Mouse (Mus musculus) erythroblast, embryonic 14.5 days (primary cell): Measurements from ENCODE around the gene Dchs2. TPM values are rescaled to one million over a fixed set of nuclear protein-coding genes. Genes with fewer than 3 reads are reported as not detected.

ENCODE experiments used
- H3K27me3 ChIP-seq: 2 replicates; pipeline ENCODE4 v1.6.1; 2012; ENCODE audit warnings: inconsistent platforms; ENCODE audit not compliant: control insufficient read depth
- H3K36me3 ChIP-seq: 2 replicates; pipeline ENCODE4 v1.6.1; 2012; ENCODE audit warnings: mild to moderate bottlenecking, inconsistent platforms; ENCODE audit not compliant: control insufficient read depth
- H3K4me1 ChIP-seq: 2 replicates; pipeline ENCODE4 v1.6.1; 2012; ENCODE audit warnings: inconsistent platforms; ENCODE audit not compliant: control insufficient read depth
- H3K4me3 ChIP-seq: replicated peaks from 2 replicates; pipeline ENCODE3; 2012; ENCODE audit warnings: moderate library complexity, mild to moderate bottlenecking, inconsistent platforms
- H3K9me3 ChIP-seq: 2 replicates; pipeline ENCODE4 v1.6.1; 2012; ENCODE audit warnings: low read length, inconsistent platforms, mixed read lengths; ENCODE audit not compliant: control insufficient read depth
- GATA1 ChIP-seq: IDR thresholded peaks from 2 replicates; pipeline ENCODE4 v1.6.1; 2012; ENCODE audit warnings: low read length, inconsistent platforms, mixed read lengths
- TAL1 ChIP-seq: IDR thresholded peaks from 3 replicates; pipeline ENCODE4 v1.6.1; 2012; ENCODE audit warnings: low read length, inconsistent platforms, mixed read lengths
- polyA plus RNA-seq: library from polyadenylated mRNA; stranded (reverse); fragments of >175 nt; gene quantifications from 2 replicates; pipeline ENCODE4 v1.2.3, GENCODE M21; 2012

The Dchs2 gene
- polyA plus RNA-seq, 1 experiment, result under 0.01 TPM

- Histone ChIP-seq H3K9me3 (no peaks in the 10 kb centered on the region), H3K4me3 (no peak overlapping the region), H3K4me1 (no peaks in the 10 kb centered on the region), H3K36me3 (no peaks in the 10 kb centered on the region), H3K27me3 (no peaks in the 10 kb centered on the region)
- TF ChIP-seq GATA1 (no peak), TAL1 (no peak)
Measured at GRCm38 (mm10) chr3:83147273-83148054, 19.7 kb downstream of the Dchs2 start.

GRCm38 (mm10) chr3:83148055-83148447 is 20.3 kb downstream of the Dchs2 start:
- Histone ChIP-seq H3K27me3 (no peaks in the 10 kb centered on the region), H3K4me3 (no peak overlapping the region), H3K36me3 (no peaks in the 10 kb centered on the region), H3K4me1 (no peaks in the 10 kb centered on the region), H3K9me3 (no peaks in the 10 kb centered on the region)
- no peak for TF ChIP-seq GATA1
- no peak for TF ChIP-seq TAL1

DNA sequence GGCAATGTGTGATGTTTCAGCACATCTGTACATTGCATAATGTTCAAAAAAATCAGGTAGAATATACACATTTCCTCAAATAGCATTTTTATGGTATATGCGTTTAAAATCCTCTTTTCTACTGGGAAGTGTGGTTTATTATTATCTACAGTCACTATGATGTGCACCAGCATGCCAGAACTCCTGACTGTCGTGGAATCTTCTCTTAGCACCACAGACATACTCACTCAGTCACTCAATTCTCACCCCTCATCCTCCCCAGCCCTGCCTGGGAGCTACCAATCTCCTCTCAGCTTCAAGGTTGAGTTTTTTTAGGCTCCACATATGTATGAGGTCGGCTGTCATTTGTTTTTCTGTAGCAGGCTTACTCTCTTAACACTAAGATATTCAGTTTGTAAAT is 20.8 kb downstream of the Dchs2 start:
- no peak overlapping the region for H3K4me3 ChIP-seq
- H3K9me3 ChIP-seq, result no peaks in the 10 kb centered on the region
- H3K27me3 ChIP-seq, result no peaks in the 10 kb centered on the region
- H3K36me3 ChIP-seq, result no peaks in the 10 kb centered on the region
- TF ChIP-seq GATA1 (no peak), TAL1 (no peak)
- H3K4me1 ChIP-seq, result no peaks in the 10 kb centered on the region

DNA sequence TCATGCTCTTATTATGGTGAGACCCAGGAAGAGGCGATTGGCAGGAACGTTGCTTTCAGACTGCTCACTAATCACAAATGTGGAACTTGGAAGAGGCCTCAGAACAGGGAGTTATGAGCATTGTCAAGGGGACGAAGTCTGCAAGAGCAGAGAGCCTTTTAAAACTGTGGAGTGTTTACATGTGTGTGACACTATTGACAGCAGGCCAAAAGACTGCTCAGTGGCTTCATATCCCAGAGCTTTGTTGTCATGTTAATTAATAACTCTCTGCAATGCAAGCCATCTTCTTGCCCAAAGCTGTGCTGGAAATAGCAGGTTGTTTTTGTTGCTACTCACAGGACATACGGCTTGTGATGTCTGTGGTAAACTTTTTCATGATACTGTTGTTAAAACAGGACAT is 27.9 kb downstream of the Dchs2 start:
- TF ChIP-seq GATA1 (no peak), TAL1 (no peak)
- Histone ChIP-seq H3K27me3 (no peaks in the 10 kb centered on the region), H3K36me3 (no peaks in the 10 kb centered on the region)

GRCm38 (mm10) chr3:83156165-83156564 is 28.4 kb downstream of the Dchs2 start:
- Histone ChIP-seq H3K4me1 (no peaks in the 10 kb centered on the region), H3K36me3 (no peaks in the 10 kb centered on the region), H3K4me3 (no peak overlapping the region), H3K27me3 (no peaks in the 10 kb centered on the region), H3K9me3 (no peaks in the 10 kb centered on the region)
- TF ChIP-seq TAL1 (no peak), GATA1 (no peak)

More for the DNA sequence above, 27.9 kb downstream of the Dchs2 start:
- Histone ChIP-seq H3K4me1 (no peaks in the 10 kb centered on the region), H3K4me3 (no peak overlapping the region), H3K9me3 (no peaks in the 10 kb centered on the region)

DNA sequence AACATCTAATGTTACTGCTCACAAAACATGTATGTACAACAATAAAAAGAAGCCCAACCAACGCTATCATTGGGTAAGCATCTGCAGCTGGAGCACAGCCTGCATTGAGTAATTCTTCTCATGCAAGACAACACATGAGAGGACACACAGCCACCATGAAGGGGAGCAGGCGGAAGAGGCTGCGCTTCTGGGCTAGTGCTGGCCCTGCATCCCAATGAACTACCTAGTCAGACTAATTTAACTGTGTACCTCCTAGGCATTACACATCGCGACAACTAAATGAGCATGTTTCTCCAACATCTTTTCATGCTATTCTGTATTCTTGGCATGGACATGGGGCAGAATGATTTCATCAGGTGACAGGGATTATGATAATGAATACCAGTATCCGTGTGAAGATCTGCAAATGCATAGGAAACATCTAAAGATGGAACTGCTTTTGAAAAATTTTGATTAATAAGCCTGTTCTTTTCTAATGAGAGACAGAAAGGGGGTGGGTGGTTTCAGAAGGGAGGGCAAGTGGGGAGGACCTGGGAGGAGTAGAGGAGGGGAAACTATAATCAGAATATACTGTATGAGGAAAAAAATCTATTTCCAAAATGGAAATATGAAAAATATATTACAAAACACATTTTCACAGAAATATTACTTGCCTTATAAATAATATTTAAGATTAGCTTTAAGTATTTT is 33.9 kb downstream of the Dchs2 start:
- no peaks in the 10 kb centered on the region for H3K27me3 ChIP-seq
- H3K4me3 ChIP-seq, result no peak overlapping the region
- H3K4me1 ChIP-seq, result no peaks in the 10 kb centered on the region
- no peaks in the 10 kb centered on the region for H3K9me3 ChIP-seq
- no peak for TF ChIP-seq TAL1
- TF ChIP-seq GATA1, result no peak
- H3K36me3 ChIP-seq, result no peaks in the 10 kb centered on the region

DNA sequence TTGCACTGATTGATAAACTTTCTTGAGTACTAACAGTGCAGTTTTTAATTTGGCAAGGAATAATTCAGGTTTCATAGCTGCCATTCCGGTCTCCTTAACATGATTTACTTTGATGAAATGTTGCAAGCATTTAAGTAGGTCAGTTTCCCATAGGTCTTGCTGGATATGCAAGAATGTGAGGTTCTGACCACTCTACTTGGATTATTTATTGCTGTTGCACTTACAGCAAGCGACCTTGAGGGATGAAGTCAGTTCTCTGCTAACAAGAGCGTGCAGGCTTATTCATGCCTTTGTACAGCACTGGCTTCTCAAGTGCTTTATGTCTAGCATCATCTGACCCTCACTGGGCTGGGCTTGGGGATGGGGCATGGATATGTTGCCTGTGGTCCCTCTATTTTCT is 35.9 kb downstream of the Dchs2 start:
- Histone ChIP-seq H3K27me3 (no peaks in the 10 kb centered on the region), H3K9me3 (no peaks in the 10 kb centered on the region), H3K4me1 (no peaks in the 10 kb centered on the region), H3K36me3 (no peaks in the 10 kb centered on the region), H3K4me3 (no peak overlapping the region)
- TF ChIP-seq GATA1 (no peak), TAL1 (no peak)

- TF ChIP-seq GATA1 (no peak), TAL1 (no peak)
- H3K4me1 ChIP-seq, result no peaks in the 10 kb centered on the region
- H3K4me3 ChIP-seq, result no peak overlapping the region
- no peaks in the 10 kb centered on the region for H3K36me3 ChIP-seq
- H3K27me3 ChIP-seq, result no peaks in the 10 kb centered on the region
- H3K9me3 ChIP-seq, result no peaks in the 10 kb centered on the region; the same call in none of the 2 replicates
Measured at GRCm38 (mm10) chr3:83185527-83185926, 57.8 kb downstream of the Dchs2 start.

GRCm38 (mm10) chr3:83191271-83191670 is 63.5 kb downstream of the Dchs2 start:
- TF ChIP-seq TAL1 (no peak), GATA1 (no peak)
- H3K9me3 ChIP-seq, result no peaks in the 10 kb centered on the region; the same call in 1 of the 2 replicates
- H3K27me3 ChIP-seq, result no peaks in the 10 kb centered on the region
- no peak overlapping the region for H3K4me3 ChIP-seq
- no peaks in the 10 kb centered on the region for H3K4me1 ChIP-seq
- H3K36me3 ChIP-seq, result no peaks in the 10 kb centered on the region
